Mouse (Mus musculus): ENCODE measurements around the gene Fkbp14.

DNA sequence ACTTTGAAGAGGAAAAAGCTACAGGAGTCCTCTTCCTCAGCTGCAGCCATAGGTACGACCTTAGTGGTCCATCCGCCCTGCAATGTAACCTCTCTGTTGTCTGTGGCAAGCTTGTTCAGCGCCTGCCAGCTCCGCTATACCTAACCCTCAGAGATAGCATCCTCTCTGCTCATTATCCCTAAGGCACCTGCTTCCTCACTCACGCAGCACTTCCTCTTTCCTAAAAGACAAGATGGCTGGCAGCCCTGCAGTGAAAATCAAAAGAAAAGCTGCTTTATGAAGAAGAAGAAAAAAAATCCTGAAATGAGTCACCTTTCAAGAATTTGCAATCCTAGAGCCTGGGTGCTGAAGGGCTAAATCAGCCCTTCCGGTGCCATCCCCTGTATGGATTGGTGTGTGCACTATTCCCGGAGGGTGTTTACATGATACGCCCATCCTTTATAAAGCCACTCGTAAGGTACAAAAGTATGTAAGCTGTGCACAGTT, 32.6 kb downstream of the Fkbp14 start:
- TF ChIP-seq CTCF (IDR thresholded peaks at IDR 0.05; ENCODE audit: control insufficient read depth, insufficient read depth, low read length) (no peak), POLR2A (IDR thresholded peaks at IDR 0.05; ENCODE audit: borderline replicate concordance, control insufficient read depth, low read depth, low read length) (no peak)
